Mouse (Mus musculus) layer of hippocampus, postnatal 10 days (tissue): ENCODE data around the gene Fgfr2. TPM values are rescaled to one million over a fixed set of nuclear protein-coding genes. Genes with fewer than 3 reads are reported as not detected.
"Not testable (repeated sequence)": the region's sequence is repeated elsewhere in the genome, so short reads cannot be mapped to it uniquely, and the experiment has no call there.

Experiments used
- DNase-seq, 2 experiments: peaks; one replicate each; pipeline ENCODE4 v3.0.0; 2021; ENCODE audit warnings: low spot score in 2 of 2
- total RNA-seq, 2 experiments: library from RNA; stranded (reverse); gene quantifications; 2 replicates each; pipeline ENCODE4 v1.2.3; 2021

Fgfr2 gene
- total RNA-seq, 2 experiments from 2014 or later = 35.6 to 48.3 TPM

DNA sequence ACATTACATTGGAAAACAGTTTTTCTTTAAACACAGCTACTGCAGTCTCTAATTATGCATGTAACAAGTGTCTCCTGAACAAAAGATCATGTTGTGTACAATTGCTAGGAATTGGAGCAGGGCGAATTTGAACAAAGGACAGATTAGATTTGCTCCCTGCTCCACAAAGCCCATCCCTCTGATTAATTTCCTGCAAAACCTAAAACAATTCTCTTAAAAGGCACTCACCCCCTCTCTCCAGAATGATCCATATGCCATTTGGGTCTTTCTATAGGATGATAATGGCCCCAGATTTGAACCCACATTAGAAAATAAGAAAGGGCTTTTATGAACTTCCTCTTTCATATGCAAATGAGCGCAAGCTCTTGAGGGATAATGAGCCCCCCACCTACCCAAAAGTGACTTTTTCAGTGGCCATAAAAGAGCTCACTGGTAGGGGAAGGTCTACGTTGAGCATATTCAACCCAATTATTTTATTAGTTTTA lies 1658.0 kb downstream of the Fgfr2 start:
- no peak for DNase-seq

GRCm38 (mm10) chr7:131456714-131457113 lies 1666.4 kb downstream of the Fgfr2 start:
- no peak for DNase-seq

- no peak for DNase-seq
These were observed 1686.1 kb downstream of the Fgfr2 start for GRCm38 (mm10) chr7:131437051-131437450.

DNA sequence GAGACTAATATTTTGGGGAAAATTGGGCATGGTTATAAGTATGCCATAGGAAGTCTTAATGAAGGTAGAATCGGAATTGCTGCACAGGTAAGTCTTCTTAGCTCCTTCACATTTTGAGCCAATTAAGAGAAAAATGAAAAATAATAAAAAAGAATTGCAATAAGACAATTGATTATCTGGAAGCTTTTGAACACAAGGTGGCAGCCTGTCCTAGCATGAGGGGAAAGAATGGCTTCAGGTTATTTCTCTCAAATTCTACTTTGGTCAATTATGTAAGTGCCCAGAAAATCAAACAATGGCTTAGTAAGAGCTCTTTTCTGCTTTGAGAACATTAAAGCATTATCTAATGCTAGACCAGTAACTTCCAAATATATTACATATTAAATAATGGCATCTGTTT lies 1688.9 kb downstream of the Fgfr2 start:
- DNase-seq = no peak

- peak; percentile 41 to 63 for DNase-seq
These were observed 1690.9 kb downstream of the Fgfr2 start for GRCm38 (mm10) chr7:131432244-131432643.

- DNase-seq = no peak
These were observed 1695.8 kb downstream of the Fgfr2 start for GRCm38 (mm10) chr7:131427331-131427730.

- DNase-seq = no peak
These were observed 1698.2 kb downstream of the Fgfr2 start for GRCm38 (mm10) chr7:131424912-131425311.

DNA sequence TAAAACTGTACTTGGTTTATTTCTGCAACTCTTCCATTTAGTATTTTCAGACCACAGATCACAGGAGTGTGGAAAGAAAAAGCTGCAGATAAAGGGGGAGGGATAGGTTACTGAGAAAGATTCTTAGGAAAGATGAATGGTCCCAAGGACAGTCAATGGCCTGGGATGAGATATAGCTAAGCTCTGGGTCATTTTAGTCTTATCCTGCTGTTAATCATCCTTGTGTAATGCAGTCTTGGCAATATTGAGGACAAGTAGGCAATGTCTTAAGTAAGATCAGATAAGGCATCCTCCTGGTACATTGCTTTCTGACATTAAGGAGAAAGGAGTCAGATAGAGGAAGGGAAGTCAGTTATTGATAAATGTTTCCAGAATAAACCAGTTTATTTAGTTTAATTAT lies 1705.5 kb downstream of the Fgfr2 start:
- no peak for DNase-seq

GRCm38 (mm10) chr7:131416742-131417141 lies 1706.4 kb downstream of the Fgfr2 start:
- DNase-seq = not testable (repeated sequence)

- DNase-seq = no peak
These were observed 1711.2 kb downstream of the Fgfr2 start for GRCm38 (mm10) chr7:131411941-131412270.

DNA sequence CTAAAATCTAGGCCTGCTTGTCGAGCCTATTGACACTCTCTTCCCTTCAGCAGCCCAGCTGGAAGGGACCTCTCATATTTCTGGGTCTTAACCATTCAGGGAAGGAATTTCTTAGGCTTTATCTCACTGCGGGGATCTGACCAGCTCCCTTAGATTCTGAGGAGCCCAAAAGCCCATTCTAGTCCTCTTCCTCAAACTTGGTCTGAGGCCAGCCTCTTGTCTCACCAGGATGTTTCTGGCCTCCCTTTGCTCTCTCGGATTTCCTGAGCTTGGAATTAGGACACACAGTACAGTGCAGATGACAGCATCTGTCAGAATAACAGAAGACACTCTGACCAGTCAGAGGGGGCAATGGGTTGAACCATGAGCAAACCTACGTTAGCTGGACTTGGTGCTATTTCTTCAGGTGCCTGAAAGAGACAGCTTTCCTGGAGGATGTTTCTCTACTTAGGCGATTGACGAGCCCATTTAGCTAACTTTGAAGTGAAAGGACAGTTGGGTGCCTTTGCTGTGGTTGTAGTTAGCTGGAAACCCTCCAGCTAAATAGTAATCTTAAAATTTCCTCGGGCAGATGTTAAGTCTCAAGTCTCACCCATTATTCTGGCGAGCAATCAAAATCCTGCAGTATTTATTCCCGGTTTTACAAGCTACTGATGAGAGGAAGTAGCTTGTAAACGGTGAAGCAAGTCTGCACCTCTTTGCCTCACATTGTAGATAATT lies 1711.8 kb downstream of the Fgfr2 start:
- DNase-seq = peak in 1 of 2 experiments; percentile 24

DNA sequence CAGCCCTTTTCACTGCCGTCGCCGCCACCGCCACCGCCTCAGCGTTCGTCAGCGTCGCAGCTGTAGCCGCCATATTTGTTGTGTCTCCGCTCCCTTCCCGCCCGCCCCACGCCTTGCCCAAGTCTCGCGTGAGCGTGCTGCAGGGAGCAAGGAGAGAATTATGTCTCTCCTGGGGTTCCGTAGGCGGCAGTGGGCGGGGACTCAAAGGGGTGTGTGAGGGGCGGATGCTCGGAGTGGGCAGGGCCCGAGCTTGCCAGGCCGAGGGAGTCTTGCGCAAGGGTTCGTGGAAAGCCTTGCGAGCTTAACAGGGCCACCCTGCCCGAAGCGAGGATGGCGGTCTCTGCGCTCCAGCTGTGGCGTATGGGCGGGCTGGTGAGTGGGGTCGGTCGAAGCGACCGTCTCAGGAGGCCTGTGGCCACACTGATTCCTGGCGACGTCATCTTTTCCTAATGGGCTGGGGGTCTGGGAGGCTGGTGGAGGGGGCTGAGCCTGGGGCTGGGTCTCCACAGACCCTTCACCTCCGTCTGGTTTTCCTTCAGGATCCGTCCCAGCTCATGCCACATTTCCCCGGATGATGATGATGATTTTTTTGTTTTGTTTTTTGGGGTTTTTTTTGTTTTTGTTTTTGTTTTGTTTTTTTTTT lies 1712.6 kb downstream of the Fgfr2 start, which contains the start of the genes Ikzf5 and Acadsb:
Gene Ikzf5 (minus strand): TSS at position 106 of the 643 bp plus-strand sequence.
Gene Acadsb (plus strand): TSS at position 186 of the 643 bp plus-strand sequence.
- DNase-seq = peak; percentile 98 to 99

DNA sequence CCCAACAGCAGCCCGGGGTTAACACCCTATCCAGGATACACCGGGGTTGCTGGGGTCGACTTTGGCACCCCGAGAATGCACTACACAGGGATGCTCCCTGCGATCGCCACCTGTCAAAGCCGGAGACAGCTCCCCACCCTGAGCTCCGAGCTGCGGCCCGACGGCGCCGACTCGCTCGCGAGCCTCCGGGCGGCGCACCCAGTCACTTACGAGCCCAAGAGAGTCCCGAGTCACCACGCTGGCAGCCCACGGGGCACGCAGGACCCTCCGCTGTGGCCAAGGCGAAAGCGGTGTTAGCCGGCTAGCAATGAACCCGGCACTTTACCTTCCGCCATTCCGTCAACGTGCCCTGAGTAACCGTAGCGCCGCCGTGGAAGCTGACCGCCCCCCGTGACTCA lies 1713.2 kb downstream of the Fgfr2 start:
- no peak for DNase-seq

DNA sequence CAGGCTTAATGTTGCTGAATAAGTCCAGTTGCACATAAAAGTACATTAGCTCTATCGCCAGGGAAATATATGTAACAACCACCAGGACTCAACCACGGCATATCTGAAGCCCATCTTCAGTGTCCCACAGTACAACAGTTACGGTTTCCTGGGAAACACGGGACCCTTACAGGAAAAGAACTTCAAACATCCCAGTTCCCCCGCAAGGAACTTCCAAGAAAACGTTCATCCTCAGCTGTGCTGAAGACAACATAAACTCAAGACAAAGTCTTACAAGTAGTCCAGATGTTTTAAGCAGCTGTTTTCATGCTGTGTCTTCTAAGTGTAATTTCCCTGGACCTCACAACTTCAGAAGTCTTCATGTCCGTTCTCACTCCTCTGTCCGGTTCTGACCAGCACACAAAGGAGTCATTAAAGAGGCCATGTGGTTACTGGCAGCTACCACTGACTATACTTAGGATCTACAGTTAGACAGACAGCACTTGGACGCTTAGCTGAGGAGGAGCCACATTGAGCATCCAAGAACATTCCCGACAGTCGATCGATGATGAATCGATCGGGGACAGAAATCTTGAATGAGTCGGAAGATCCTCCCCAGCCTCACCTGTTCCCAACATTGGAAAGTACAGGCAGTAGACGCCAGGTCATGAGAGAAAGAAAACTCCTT lies 1713.7 kb downstream of the Fgfr2 start:
- no peak for DNase-seq

DNA sequence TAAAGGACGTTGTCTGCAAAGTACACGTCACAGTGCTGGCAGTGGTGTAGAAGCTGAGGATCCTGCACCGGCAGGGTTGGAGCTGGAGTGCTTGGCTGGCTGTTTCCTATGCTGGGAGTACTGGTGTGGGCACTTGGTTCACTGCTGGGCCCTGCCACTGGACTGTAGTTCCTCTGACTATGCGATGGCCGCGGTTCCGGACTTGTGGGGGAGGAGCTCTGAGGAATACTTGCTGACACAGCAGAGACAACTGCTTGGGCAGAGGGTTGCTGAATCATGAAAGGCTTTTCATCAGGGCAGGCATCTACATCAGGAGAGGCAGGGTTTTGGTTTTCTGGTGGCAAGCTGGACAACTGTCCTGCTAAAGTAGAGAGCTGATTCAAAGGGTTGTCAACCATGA lies 1731.4 kb downstream of the Fgfr2 start:
- DNase-seq = not testable (repeated sequence)

DNA sequence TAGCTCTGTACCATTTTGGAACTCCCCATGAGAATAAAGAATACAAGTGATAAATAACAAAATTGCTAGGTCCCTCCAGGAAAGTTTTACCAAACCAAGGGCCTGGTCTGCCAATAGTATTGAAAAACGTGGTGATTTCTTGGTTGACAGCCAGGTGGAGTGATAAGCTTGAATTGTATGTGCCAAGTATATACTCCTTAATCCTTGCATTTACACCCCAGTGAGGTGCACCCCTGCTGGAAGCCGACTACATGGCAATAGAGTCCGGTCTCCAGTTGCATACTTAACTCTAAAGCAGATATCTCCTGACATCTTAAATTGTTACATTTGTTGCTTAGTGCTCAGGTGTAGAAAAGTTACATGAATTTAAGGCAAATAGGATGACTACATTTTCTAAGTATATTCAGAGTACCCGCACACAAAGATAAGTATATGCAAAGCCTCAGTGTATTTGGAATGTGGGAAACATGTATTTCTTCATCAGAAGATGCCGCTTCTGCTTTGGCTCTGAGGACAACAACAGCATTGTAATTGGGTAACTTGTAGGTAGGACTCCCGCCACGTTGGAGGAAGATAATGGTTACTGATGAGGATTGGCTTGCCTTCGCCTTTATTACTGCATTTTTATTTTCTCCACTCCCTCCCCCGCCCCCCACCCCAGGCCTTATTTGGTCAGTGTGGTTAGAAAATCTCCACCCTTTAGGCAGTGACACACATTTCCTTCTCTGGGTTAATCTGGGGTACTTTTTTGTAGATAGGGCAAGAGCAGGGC lies 1751.1 kb downstream of the Fgfr2 start:
- no peak for DNase-seq

- no peak for DNase-seq
These were observed 1751.7 kb downstream of the Fgfr2 start for GRCm38 (mm10) chr7:131371470-131371860.

DNA sequence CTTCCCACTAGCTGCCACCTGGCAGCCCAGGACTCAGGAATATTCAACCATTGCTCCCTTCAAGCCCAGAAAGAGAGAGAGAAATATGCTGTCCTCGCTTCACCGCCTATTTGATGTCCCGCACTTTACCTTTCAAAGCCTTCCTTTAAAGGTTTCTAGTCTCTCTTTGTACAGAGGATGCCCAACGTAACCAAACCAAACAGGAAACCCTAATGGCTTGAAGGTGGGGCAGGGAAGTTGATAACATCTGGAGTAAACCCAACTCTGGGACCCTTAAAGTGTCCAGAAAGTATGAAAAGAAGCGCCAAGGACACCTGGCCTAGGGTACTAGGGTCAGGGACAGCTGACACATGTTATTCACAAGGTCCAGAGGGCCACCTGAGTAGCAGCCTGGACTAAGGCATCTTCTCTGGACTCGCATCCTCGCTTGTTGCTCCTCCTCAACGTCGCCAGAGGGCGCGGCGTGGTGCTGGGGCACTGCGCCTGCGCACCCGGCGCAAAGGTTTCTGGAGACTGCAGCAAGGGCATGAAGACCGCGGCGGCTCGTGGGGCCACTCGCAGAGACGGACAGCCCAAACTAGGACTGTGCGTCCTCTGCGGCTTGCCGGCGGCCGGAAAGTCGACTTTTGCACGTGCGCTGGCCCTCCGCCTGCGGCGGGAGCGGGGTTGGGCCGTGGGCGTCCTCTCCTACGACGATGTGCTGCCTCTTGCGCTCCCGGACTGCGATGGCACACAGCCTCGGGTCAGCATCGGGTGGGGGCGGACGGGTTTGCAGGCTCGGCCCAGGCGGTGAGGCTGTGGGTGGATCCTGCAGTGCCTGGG lies 1752.3 kb downstream of the Fgfr2 start, which contains the start of gene Pstk:
Gene Pstk (plus strand): TSS at position 494 of the 822 bp plus-strand sequence.
- DNase-seq = peak; percentile 85 to 91

DNA sequence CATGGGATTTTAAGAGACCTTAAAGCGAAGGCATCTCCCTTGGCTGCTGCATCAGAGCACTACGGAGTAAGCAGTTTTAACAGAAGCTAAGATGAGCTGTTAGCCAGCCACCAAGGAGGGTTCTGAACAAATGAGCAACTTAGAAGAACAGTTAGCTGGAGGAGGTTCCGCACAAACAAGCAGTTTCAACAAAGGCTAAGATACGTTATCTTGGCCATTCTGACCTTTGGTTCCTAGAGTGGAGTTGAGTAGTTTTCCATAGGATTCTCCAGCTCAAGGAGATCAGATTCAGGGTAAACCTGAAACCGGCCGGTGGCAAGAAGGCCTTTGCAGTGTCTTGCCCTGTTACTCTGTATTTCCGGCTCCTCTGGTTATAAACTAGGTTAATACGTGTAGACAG lies 1759.0 kb downstream of the Fgfr2 start:
- no peak for DNase-seq

DNA sequence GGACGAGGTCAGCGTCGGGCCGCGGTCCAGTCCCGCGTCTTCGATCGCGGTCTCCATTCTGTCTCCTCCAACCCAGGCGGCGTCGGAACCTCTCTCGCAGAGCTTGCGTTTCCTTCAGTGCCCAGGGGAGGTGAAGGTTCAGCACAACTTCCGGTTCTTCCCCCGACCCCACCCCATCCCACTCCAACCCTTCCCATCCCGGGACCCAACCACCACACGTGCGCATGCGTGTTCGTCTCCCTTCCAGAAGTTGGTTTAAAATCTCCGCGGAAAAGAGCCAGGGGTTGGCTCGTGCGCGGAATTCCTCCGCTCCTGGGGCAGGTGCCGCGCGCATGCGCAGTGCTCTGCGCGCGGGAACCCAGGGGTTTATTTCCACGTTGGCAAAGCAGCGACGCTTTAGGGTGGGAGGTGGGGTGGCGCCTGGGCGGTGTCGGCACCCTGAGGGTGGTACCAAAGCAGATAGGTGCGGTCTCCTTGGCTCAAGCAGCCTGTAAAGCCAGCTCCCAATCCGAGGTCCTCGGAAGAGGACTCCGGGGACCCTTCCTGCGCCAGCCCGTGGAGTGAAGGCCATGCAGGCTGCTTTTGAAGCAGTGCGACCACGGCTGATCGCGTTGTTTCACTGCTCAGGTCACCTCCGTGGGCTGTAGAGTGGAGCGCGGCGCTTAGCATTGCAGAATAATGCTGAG lies 1760.4 kb downstream of the Fgfr2 start, which contains the start of gene 2310057M21Rik:
Gene 2310057M21Rik (minus strand): TSS at position 145 of the 686 bp plus-strand sequence.
- DNase-seq = peak; percentile 91 to 94
